Mouse (Mus musculus): ENCODE data around the gene Alox15. TPM values are rescaled to one million over a fixed set of nuclear protein-coding genes. Genes with fewer than 3 reads are reported as not detected.
A peak's percentile ranks its signal among the peaks of the same experiment; 100 is the strongest.
"Not testable (repeated sequence)": the region's sequence is repeated elsewhere in the genome, so short reads cannot be mapped to it uniquely, and the experiment has no call there.

The Alox15 gene
- polyA plus RNA-seq (2012; ENCODE audit: insufficient read depth, low replicate concordance) = 0.50 TPM in 1 of 2 replicates, not detected in the other

DNA sequence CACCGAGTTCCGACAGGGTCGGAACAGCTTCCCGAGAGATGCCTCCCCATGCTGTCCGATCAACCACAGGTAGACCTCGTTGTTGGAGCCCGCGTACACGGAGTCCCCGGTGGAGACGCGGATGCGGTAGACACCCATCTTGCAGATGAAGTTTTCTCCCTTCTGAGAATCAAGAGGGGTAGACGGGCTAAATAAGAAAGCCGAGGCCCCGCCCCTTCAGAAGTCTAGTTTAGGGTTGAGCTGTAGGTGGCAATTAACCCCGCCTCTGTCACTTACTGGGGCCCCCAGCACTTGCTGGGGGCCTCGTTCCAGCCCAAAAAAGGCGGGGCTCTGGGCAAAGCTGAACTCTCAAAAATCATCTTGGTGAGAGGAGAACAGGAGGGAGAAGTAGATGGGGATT is at the start of gene Alox15:
Alox15 (minus strand) TSS at position 164 of the 400 bp plus-strand sequence.
- TF ChIP-seq FLI1 (IDR thresholded peaks at IDR 0.05; ENCODE audit: low read length) = no peak
- TF ChIP-seq GATA1 (IDR thresholded peaks at IDR 0.05; ENCODE audit: borderline replicate concordance, low read length) = no peak
- H3K9me3 ChIP-seq = no peaks in the 10 kb centered on the region
- no peaks in the 10 kb centered on the region for H3K36me3 ChIP-seq (replicated peaks; ENCODE audit: low read length)
- peak within 1 kb of the TSS; percentile 85 for H3K4me3 ChIP-seq (replicated peaks)
- peaks cover 15% of the 10 kb centered on the region for H3K4me1 ChIP-seq
- H3K27me3 ChIP-seq (replicated peaks) = peaks cover 89% of the 10 kb centered on the region

DNA sequence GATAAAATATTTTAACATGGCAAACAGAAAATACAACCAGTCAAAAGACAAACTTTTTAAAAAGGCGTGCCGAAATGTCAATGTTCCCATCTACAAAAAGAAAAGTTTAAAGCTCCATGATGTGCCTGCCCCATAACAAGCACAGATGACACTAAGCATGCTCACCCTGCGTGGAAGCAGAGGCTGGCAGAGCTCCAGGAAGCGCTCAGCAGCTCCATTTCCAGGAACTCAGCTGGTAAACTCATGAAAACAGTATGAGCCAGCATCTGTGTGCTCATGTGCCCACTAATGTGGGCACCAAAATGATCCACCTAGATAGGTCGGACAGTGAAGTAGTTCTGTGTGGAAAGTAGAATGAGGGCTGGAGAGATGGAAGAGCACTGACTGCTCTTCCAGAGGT is 37.6 kb upstream of the Alox15 start:
- H3K27me3 ChIP-seq (replicated peaks) = no peaks in the 10 kb centered on the region
- H3K4me1 ChIP-seq = peaks cover 10% of the 10 kb centered on the region
- no peaks in the 10 kb centered on the region for H3K9me3 ChIP-seq
- peaks cover 54% of the 10 kb centered on the region for H3K36me3 ChIP-seq (replicated peaks; ENCODE audit: low read length)
- no peak for TF ChIP-seq FLI1 (IDR thresholded peaks at IDR 0.05; ENCODE audit: low read length)
- TF ChIP-seq GATA1 (IDR thresholded peaks at IDR 0.05; ENCODE audit: borderline replicate concordance, low read length) = no peak
- H3K4me3 ChIP-seq (replicated peaks) = no peak overlapping the region

DNA sequence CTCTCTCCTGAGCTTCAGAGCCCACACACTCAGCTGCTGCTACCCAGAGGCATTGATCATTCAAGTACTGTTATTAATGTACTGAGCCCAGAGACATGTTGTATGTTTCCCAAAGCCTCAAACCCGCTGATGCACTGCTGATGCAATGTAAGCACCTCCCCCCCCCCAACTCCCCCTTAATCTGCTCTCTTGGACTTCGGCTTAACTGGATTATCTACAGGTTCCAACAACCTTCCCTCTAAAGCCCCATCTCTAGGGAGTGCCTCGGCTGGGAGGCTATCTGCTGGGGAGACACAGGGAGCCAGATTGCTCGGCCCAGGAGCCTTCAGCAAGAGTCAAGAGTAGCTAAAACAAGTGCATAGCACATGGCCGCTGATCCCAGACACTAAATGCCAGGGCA is 35.6 kb upstream of the Alox15 start:
- Histone ChIP-seq H3K9me3 (no peaks in the 10 kb centered on the region), H3K4me3 (replicated peaks) (no peak overlapping the region), H3K4me1 (peaks cover 10% of the 10 kb centered on the region), H3K27me3 (replicated peaks) (peaks cover 2% of the 10 kb centered on the region), H3K36me3 (replicated peaks; ENCODE audit: low read length) (peaks cover 38% of the 10 kb centered on the region)
- TF ChIP-seq FLI1 (IDR thresholded peaks at IDR 0.05; ENCODE audit: low read length) (no peak), GATA1 (IDR thresholded peaks at IDR 0.05; ENCODE audit: borderline replicate concordance, low read length) (no peak)

DNA sequence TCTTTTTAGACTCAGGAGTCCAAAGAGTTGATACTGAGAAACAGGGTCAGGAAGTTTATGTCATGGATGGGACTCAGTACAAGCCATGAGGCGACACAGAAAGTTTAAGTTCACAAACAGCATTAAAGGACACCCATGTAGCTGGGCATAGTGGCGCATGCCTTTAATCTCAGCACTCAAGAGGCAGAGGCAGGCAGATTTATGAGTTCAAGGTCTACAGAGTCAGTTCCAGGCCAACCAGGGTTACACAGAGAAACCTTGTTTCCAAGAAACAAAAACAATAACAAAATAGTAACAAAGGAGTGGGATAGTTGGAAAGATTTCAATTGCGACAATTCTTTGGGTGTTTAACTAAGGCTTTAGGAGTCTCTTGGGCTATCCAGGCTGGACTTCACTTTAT is 32.3 kb upstream of the Alox15 start:
- TF ChIP-seq FLI1 (IDR thresholded peaks at IDR 0.05; ENCODE audit: low read length) (no peak), GATA1 (IDR thresholded peaks at IDR 0.05; ENCODE audit: borderline replicate concordance, low read length) (no peak)

DNA sequence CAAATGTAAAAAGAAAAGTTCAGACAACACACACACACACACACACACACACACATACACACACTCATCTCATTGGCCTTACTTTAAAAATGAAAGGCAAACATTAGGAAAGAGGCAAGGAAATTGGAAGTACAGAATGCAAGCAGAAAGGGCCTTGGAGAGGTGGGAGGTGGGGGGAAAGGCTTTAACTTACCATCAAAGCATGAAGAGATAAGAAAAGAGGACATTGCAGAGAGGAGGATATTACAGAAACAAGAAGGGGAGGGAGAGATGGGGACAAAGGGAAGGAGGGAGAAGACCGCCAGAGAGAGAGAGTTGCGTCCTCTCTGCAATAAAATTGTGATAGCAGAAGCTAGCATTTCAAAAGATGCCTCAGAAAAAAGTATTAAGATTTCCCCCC is 29.5 kb upstream of the Alox15 start:
- H3K36me3 ChIP-seq (replicated peaks; ENCODE audit: low read length) = peaks cover 8% of the 10 kb centered on the region
- H3K4me3 ChIP-seq (replicated peaks) = no peak overlapping the region
- H3K9me3 ChIP-seq = no peaks in the 10 kb centered on the region
- H3K27me3 ChIP-seq (replicated peaks) = peaks cover 43% of the 10 kb centered on the region
- no peak for TF ChIP-seq FLI1 (IDR thresholded peaks at IDR 0.05; ENCODE audit: low read length)
- no peak for TF ChIP-seq GATA1 (IDR thresholded peaks at IDR 0.05; ENCODE audit: borderline replicate concordance, low read length)
- no peaks in the 10 kb centered on the region; the same call in 1 of the 2 replicates for H3K4me1 ChIP-seq

More for the DNA sequence above, 32.3 kb upstream of the Alox15 start:
- H3K27me3 ChIP-seq (replicated peaks) = peaks cover 20% of the 10 kb centered on the region
- no peak overlapping the region for H3K4me3 ChIP-seq (replicated peaks)
- peaks cover 10% of the 10 kb centered on the region for H3K4me1 ChIP-seq
- H3K36me3 ChIP-seq (replicated peaks; ENCODE audit: low read length) = peaks cover 20% of the 10 kb centered on the region
- no peaks in the 10 kb centered on the region for H3K9me3 ChIP-seq

DNA sequence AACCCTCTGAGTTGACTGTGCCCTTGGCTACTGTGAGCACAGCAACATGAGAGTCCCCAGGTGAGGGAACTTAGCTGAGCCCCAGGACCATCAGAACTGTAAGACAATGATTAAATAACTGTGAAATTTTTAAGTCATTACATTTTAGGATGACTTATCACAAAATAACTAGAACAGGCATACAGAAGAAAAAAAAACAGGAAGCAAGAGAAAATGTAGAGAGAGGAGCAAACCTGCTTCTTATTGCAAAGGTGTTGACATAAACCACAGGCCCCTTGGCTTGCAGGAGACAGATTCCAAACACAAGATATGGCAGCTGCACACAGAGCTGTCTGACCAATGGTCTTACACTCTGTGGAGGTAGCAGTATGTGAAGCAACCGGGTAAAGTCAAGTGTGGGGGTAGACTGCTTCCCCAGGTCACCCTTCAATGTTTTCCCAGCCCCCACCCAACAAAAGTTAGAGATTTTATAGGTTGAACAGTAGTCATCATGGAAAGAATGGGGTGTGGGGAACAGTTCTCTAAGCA is 28.7 kb upstream of the Alox15 start:
- TF ChIP-seq FLI1 (IDR thresholded peaks at IDR 0.05; ENCODE audit: low read length) (no peak), GATA1 (IDR thresholded peaks at IDR 0.05; ENCODE audit: borderline replicate concordance, low read length) (no peak)
- peaks cover 3% of the 10 kb centered on the region for H3K36me3 ChIP-seq (replicated peaks; ENCODE audit: low read length)
- peaks cover 51% of the 10 kb centered on the region for H3K27me3 ChIP-seq (replicated peaks)
- H3K4me3 ChIP-seq (replicated peaks) = no peak overlapping the region
- no peaks in the 10 kb centered on the region for H3K9me3 ChIP-seq
- H3K4me1 ChIP-seq = peaks cover 3% of the 10 kb centered on the region; the same call in 1 of the 2 replicates

DNA sequence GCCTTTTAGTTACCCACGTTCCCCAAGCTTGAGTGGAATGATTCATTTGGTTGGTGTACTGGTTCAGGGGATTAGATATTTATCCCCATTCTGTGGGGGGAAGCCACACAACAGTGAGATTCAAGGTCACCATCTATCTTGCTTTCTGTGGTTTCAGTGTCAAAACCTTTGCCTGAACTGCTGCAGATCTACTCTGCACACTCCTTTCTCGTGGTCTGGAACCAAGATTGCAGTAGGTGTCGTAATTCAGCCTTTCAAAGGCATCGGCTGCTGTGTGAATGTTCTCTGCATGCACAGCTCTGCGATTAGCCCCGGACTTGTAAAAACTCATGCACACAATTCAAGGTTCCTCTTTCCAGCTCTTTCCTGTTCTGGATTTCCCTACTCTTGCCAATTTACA is 24.2 kb upstream of the Alox15 start:
- Histone ChIP-seq H3K36me3 (replicated peaks; ENCODE audit: low read length) (no peaks in the 10 kb centered on the region), H3K4me1 (peaks cover 8% of the 10 kb centered on the region; the same call in 1 of the 2 replicates), H3K27me3 (replicated peaks) (peaks cover 77% of the 10 kb centered on the region), H3K4me3 (replicated peaks) (no peak overlapping the region), H3K9me3 (no peaks in the 10 kb centered on the region)
- TF ChIP-seq FLI1 (IDR thresholded peaks at IDR 0.05; ENCODE audit: low read length) = no peak
- no peak for TF ChIP-seq GATA1 (IDR thresholded peaks at IDR 0.05; ENCODE audit: borderline replicate concordance, low read length)

DNA sequence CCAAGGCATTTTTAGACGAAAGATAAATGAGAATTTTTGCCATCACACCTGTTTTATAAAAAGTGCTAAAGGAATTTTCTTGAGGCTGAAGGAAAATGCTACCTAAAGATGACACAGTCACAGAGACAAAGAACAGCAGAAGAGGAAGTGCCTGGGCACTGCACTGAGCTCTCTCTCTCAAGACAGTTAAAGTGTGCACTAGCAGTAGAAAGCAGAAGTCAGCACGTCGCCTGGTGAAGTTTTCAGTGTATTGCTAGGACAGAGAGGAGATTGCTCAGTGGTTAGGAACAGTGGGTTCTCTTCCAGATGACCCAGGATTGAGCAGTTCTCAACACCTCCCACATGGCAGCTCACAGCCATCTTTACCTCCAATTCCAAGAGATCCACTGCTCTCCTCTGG is 22.5 kb upstream of the Alox15 start:
- H3K4me1 ChIP-seq = peaks cover 10% of the 10 kb centered on the region
- peaks cover 71% of the 10 kb centered on the region for H3K27me3 ChIP-seq (replicated peaks)
- no peak for TF ChIP-seq GATA1 (IDR thresholded peaks at IDR 0.05; ENCODE audit: borderline replicate concordance, low read length)
- peak; percentile 14; the same call in 1 of the 2 replicates for TF ChIP-seq FLI1 (IDR thresholded peaks at IDR 0.05; ENCODE audit: low read length)
- no peaks in the 10 kb centered on the region for H3K36me3 ChIP-seq (replicated peaks; ENCODE audit: low read length)
- no peak overlapping the region for H3K4me3 ChIP-seq (replicated peaks)
- no peaks in the 10 kb centered on the region for H3K9me3 ChIP-seq

DNA sequence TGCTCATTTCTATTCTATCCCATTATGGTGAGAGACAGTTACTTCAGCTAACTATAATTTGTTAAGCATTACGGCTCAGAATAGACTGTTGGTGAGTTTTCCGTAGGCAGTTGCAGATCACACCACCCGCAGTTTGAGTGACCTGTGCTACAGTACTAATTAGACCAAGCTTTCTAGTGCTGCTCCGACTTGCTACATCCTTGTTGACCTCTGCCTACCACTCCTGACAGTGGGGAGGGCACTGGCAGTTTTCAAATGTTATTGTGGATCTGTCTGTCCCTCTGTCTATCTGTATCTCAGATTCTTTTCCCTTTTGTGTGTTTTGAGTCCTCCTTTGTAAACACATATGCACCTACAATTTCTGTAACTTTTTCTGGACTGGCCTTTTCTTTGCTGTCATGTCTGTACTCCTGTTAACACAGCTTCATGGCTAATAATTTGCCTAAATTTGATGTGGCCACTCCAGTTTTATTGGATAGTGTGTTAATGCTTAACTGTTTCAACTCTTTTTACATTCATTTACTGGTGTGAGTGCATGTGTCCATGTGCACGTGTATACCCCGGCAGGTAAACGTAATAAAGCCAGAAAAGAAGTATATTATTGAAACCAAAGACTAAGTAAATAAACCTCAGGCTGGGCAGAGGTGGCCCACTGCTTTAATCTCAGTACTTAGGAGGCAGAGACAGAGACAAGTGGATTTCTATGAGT is 21.2 kb upstream of the Alox15 start:
- Histone ChIP-seq H3K4me1 (peaks cover 15% of the 10 kb centered on the region), H3K27me3 (replicated peaks) (peaks cover 59% of the 10 kb centered on the region), H3K4me3 (replicated peaks) (no peak overlapping the region), H3K36me3 (replicated peaks; ENCODE audit: low read length) (no peaks in the 10 kb centered on the region), H3K9me3 (no peaks in the 10 kb centered on the region)
- TF ChIP-seq FLI1 (IDR thresholded peaks at IDR 0.05; ENCODE audit: low read length) (no peak), GATA1 (IDR thresholded peaks at IDR 0.05; ENCODE audit: borderline replicate concordance, low read length) (no peak)

DNA sequence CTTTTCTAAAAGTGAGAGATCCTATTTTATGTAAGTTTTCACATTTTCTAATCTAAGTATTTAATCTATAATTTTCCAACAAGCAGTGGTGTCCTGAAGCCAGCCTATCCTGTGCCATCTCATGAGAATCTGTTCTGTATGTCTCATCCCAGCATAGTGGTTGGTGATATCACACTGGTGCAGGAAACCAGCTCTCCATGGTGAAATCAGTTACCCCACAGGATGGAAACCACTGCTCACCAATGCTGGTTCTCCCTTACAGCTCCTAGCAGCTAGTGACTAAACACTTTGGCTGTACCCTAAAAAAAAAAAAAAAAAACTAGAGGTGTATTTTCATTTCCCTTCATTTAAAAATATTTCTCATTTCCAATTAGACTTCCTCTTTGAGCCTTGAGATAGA is 20.6 kb upstream of the Alox15 start:
- Histone ChIP-seq H3K9me3 (no peaks in the 10 kb centered on the region), H3K4me3 (replicated peaks) (no peak overlapping the region), H3K36me3 (replicated peaks; ENCODE audit: low read length) (no peaks in the 10 kb centered on the region), H3K27me3 (replicated peaks) (peaks cover 53% of the 10 kb centered on the region), H3K4me1 (peaks cover 15% of the 10 kb centered on the region)
- TF ChIP-seq FLI1 (IDR thresholded peaks at IDR 0.05; ENCODE audit: low read length) (no peak), GATA1 (IDR thresholded peaks at IDR 0.05; ENCODE audit: borderline replicate concordance, low read length) (no peak)

DNA sequence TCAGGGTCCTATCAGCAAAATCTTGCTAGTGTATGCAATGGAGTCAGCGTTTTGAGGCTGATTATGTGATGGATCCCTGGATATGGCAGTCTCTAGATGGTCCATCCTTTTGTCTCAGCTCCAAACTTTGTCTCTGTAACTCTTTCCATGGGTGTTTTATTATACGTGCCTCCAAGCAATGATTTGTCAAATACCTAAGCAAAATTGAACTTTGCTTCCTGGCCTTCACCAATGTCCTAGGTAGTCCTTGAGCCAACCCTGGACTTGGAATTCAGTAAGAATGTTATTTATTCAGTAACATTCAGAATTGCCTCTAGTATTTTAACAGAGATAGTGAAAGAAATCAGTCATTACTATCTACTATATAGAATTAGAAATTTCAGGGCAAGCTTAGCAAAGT is 16.8 kb upstream of the Alox15 start:
- H3K4me1 ChIP-seq; H3K36me3 ChIP-seq (replicated peaks; ENCODE audit: low read length); H3K4me3 ChIP-seq (replicated peaks): not testable (repeated sequence)
- Histone ChIP-seq H3K27me3 (replicated peaks) (peaks cover 28% of the 10 kb centered on the region), H3K9me3 (peaks cover 14% of the 10 kb centered on the region)

DNA sequence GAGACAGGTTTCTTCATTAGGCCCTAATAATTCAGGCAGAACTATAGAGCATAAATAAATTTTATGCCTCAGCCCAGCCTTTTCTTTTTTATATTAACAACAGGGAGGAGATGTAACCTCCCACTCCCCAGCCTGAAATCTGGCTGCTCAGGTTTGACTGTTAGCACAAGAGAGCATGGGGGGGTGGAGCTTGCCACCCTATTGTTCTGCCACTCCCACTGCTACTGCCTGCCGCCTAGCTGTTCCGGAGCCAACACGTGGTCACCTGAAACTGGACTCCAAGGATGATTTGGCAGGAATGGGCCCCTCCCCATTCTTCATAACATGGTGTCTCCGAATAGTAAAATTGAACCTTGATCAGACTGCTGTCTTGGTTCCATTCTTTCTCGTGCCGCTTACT is 15.9 kb upstream of the Alox15 start:
- H3K4me3 ChIP-seq (replicated peaks); H3K36me3 ChIP-seq (replicated peaks; ENCODE audit: low read length); H3K4me1 ChIP-seq: not testable (repeated sequence)
- peaks cover 23% of the 10 kb centered on the region for H3K27me3 ChIP-seq (replicated peaks)
- H3K9me3 ChIP-seq = peaks cover 20% of the 10 kb centered on the region

Measured in megakaryocyte, embryonic 14.5 days (primary cell).